Comparison of ENCODE assay signal across 7 mouse cellular contexts in the genomic region with DNA sequence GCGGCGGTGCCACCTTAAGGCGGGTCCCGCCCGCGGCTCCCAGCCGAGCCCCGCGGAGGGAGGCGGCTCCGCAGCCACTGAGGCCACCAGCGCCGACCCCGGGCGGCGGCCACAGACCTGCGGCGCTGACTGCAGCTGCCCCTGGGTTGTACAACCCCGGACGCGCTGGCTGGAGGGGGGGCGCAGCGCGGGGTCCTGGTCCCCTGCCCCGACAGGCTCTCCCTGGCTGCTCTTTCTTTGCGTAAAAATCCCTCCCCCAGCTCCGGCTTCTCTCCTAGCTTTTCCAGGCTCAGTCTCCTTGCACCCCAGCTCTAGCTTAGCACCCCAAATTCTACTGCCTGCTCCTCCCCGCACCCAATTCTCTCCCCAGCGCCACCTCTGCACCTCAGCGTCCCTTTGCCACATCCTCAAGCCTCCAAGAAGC. TPM values are rescaled to one million over a fixed set of nuclear protein-coding genes. Genes with fewer than 3 reads are reported as not detected.
DNase-seq lines count a peak whose midpoint lies in the region; ATAC-seq and TF ChIP-seq lines count a peak whose summit lies in the region.

No protein-coding gene starts in this region.

- H3K9me3 ChIP-seq in heart, embryonic 15.5 days (replicated peaks), result no peaks in the 10 kb centered on the region
- no peaks in the 10 kb centered on the region for H3K9me3 ChIP-seq in limb, embryonic 10.5 days (replicated peaks)

- 0% methylated on average over 24 of the region's 30 CpGs for WGBS in heart, embryonic 15.5 days
- WGBS in limb, embryonic 10.5 days, result under 1% methylated on average over 30 of the region's 30 CpGs

- peak overlapping the region; percentile 74 for H3K4me3 ChIP-seq in heart, embryonic 15.5 days
- peak overlapping the region; percentile 61 for H3K4me3 ChIP-seq in limb, embryonic 10.5 days
- peak overlapping the region; percentile 29 for H3K4me3 ChIP-seq in myocyte

- H3K27ac ChIP-seq in heart, embryonic 15.5 days, result peak overlapping the region; percentile 53
- H3K27ac ChIP-seq in limb, embryonic 10.5 days, result peak overlapping the region; percentile 88

- peak; percentile 72 for TF ChIP-seq POLR2A in myocyte (IDR thresholded peaks at IDR 0.05; ENCODE audit: insufficient read length, low read depth)

- ATAC-seq in heart, embryonic 15.5 days (replicated peaks; ENCODE audit: insufficient number of reproducible peaks, insufficient read depth, low FRiP score, low read depth), result no peak

- H3ac ChIP-seq in myocyte (ENCODE audit: control insufficient read depth, insufficient read length), result no peak overlapping the region

- peak overlapping the region; percentile 86 for H3K4me2 ChIP-seq in heart, embryonic 15.5 days
- peak overlapping the region; percentile 75 for H3K4me2 ChIP-seq in myocyte (ENCODE audit: low read depth)

- H3K9ac ChIP-seq in heart, embryonic 15.5 days, result peak overlapping the region; percentile 76

- H3K36me3 ChIP-seq in heart, embryonic 15.5 days, result no peaks in the 10 kb centered on the region
- H3K36me3 ChIP-seq in limb, embryonic 10.5 days, result peaks cover 14% of the 10 kb centered on the region; the same call in 1 of the 2 replicates
- no peaks in the 10 kb centered on the region for H3K36me3 ChIP-seq in myocyte (ENCODE audit: control insufficient read depth, insufficient read depth)

- peaks cover 3% of the 10 kb centered on the region; the same call in 1 of the 2 replicates for H3K27me3 ChIP-seq in heart, embryonic 15.5 days
- peaks cover 81% of the 10 kb centered on the region for H3K27me3 ChIP-seq in limb, embryonic 10.5 days (ENCODE audit: low read depth, poor library complexity, severe bottlenecking)
- no peaks in the 10 kb centered on the region for H3K27me3 ChIP-seq in myocyte (ENCODE audit: control insufficient read depth, insufficient read depth, insufficient read length)

- no peaks in the 10 kb centered on the region for H3K79me2 ChIP-seq in myocyte (ENCODE audit: control insufficient read depth, insufficient read depth)

- peak; percentile 41 to 43 for DNase-seq in urinary bladder, postnatal 36 days (ENCODE audit: low spot score in 2 of 2)
- DNase-seq in urinary bladder, adult 18-20 months (ENCODE audit: low spot score in 2 of 2), result no peak
- peak; percentile 73 to 76 for DNase-seq in cerebellum, postnatal 10 days
- peak; percentile 68 for DNase-seq in limb, embryonic 10.5 days (ENCODE audit: low spot score)
- DNase-seq in frontal cortex, postnatal 25 days (ENCODE audit: low spot score in 2 of 2), result no peak

- H3K4me1 ChIP-seq in heart, embryonic 15.5 days (replicated peaks), result peaks cover 42% of the 10 kb centered on the region
- H3K4me1 ChIP-seq in limb, embryonic 10.5 days, result peaks cover 64% of the 10 kb centered on the region

TF ChIP-seq in myocyte, 11 proteins besides CTCF, POLR2A, EP300 and RAD21:
- TF ChIP-seq MYOG (IDR thresholded peaks at IDR 0.05; ENCODE audit: control insufficient read depth in 1 of 3, insufficient read depth in 1 of 3, insufficient read length in 2 of 3, low read depth in 2 of 3) (peak in 2 of 3 experiments; percentile 45 to 85), POLR2AphosphoS2 (IDR thresholded peaks at IDR 0.05; ENCODE audit: insufficient read length, low read depth) (no peak), MYOD1 (IDR thresholded peaks at IDR 0.05; ENCODE audit: control insufficient read depth in 1 of 3, insufficient read length in 2 of 3, low read depth in 2 of 3) (peak in 2 of 3 experiments; percentile 31 to 78), MAX (IDR thresholded peaks at IDR 0.05; ENCODE audit: low read depth) (no peak), TCF3 (IDR thresholded peaks at IDR 0.05; ENCODE audit: insufficient read length, low read depth) (peak; percentile 35), E2F4 (IDR thresholded peaks at IDR 0.05; ENCODE audit: insufficient read depth) (no peak), REST (IDR thresholded peaks at IDR 0.05; ENCODE audit: insufficient read depth, insufficient read length) (no peak), SRF (IDR thresholded peaks at IDR 0.05; ENCODE audit: control insufficient read depth, insufficient read length, low read depth) (no peak)

RNA-seq across cellular contexts. Expression of gene Tle2, which starts 0.9 kb away (rescaled TPM):
- 23.6 and 29.3 TPM in 2 replicates for polyA plus RNA-seq in heart, embryonic 15.5 days (2015; fragmentation: Nextera tagmentation; extraction: Ambion mirVana)
- polyA plus RNA-seq in limb, embryonic 10.5 days (2016; fragmentation: Nextera tagmentation; extraction: Ambion mirVana), result 17.1 and 28.2 TPM in 2 replicates
- 11.3 TPM for polyA plus RNA-seq in myocyte (2012; fragmentation: generic; extraction: Trizol)

RNA-seq across cellular contexts. Expression of gene Aes, which starts 15.9 kb away (rescaled TPM):
- 650 and 761 TPM in 2 replicates for polyA plus RNA-seq in heart, embryonic 15.5 days (2015; fragmentation: Nextera tagmentation; extraction: Ambion mirVana)
- 337 and 432 TPM in 2 replicates for polyA plus RNA-seq in limb, embryonic 10.5 days (2016; fragmentation: Nextera tagmentation; extraction: Ambion mirVana)
- 639 TPM for polyA plus RNA-seq in myocyte (2012; fragmentation: generic; extraction: Trizol)

RNA-seq across cellular contexts. Expression of gene Tle6, which starts 25.7 kb away (rescaled TPM):
- 23.9 and 30.5 TPM in 2 replicates for polyA plus RNA-seq in heart, embryonic 15.5 days (2015; fragmentation: Nextera tagmentation; extraction: Ambion mirVana)
- 12.6 and 15.5 TPM in 2 replicates for polyA plus RNA-seq in limb, embryonic 10.5 days (2016; fragmentation: Nextera tagmentation; extraction: Ambion mirVana)
- 15.3 TPM for polyA plus RNA-seq in myocyte (2012; fragmentation: generic; extraction: Trizol)

RNA-seq across cellular contexts. Expression of gene Gna11, which starts 30.2 kb away (rescaled TPM):
- 52.1 and 64.1 TPM in 2 replicates for polyA plus RNA-seq in heart, embryonic 15.5 days (2015; fragmentation: Nextera tagmentation; extraction: Ambion mirVana)
- 88.5 and 91.5 TPM in 2 replicates for polyA plus RNA-seq in limb, embryonic 10.5 days (2016; fragmentation: Nextera tagmentation; extraction: Ambion mirVana)
- polyA plus RNA-seq in myocyte (2012; fragmentation: generic; extraction: Trizol), result 58.2 TPM

RNA-seq across cellular contexts. Expression of gene BC025920, which starts 30.9 kb away (rescaled TPM):
- 0.48 and 0.72 TPM in 2 replicates for polyA plus RNA-seq in heart, embryonic 15.5 days (2015; fragmentation: Nextera tagmentation; extraction: Ambion mirVana)
- polyA plus RNA-seq in limb, embryonic 10.5 days (2016; fragmentation: Nextera tagmentation; extraction: Ambion mirVana), result 1.4 TPM in 2 replicates
- polyA plus RNA-seq in myocyte (2012; fragmentation: generic; extraction: Trizol), result 0.78 TPM

Comparison
In these comparisons a context has a peak if more than half of its experiments do, and no peak if none do; other contexts are left out.
1. DNase-seq: peak in urinary bladder, postnatal 36 days (2 of 2), cerebellum, postnatal 10 days (2 of 2) and limb, embryonic 10.5 days (single experiment); none in urinary bladder, adult 18-20 months (0 of 2) and frontal cortex, postnatal 25 days (0 of 2).
2. Peak in every context shown above with its lines, with median percentiles within 50 percentile points of each other: H3K4me3 ChIP-seq.